Mouse (Mus musculus): ENCODE results near the gene Cdx4. TPM values are rescaled to one million over a fixed set of nuclear protein-coding genes. Genes with fewer than 3 reads are reported as not detected.

Cdx4 gene
- polyA plus RNA-seq, 2 experiments, result not detected

- Histone ChIP-seq H3K36me3 (replicated peaks; ENCODE audit: control insufficient read depth, insufficient read depth, low read depth) (no peaks in the 10 kb centered on the region), H3K4me3 (ENCODE audit: insufficient read depth in 1 of 2, low read depth in 2 of 2, low read length in 2 of 2) (peak within 1 kb of the TSS; percentile 42 to 49), H3K9me3 (ENCODE audit: control insufficient read depth, low read length) (no peaks in the 10 kb centered on the region), H3K27ac (no peak within 1 kb of the TSS), H3K4me1 (replicated peaks; ENCODE audit: control insufficient read depth in 2 of 2, insufficient read depth in 2 of 2, low read length in 1 of 2) (no peaks in the 10 kb centered on the region), H3K4me2 (ENCODE audit: low read depth) (peak within 1 kb of the TSS; percentile 49), H3K27me3 (ENCODE audit: control insufficient read depth, insufficient read depth, low read length) (peaks cover 19% of the 10 kb centered on the region), H3K9ac (replicated peaks) (no peak within 1 kb of the TSS)
- ATAC-seq (ENCODE audit: insufficient read depth) (no peak), DNase-seq (ENCODE audit: low read depth in 3 of 3, low spot score in 3 of 3) (no peak)
- TF ChIP-seq CTCF (IDR thresholded peaks at IDR 0.05; ENCODE audit: low read depth), result no peak
- TF ChIP-seq EP300 (IDR thresholded peaks at IDR 0.05; ENCODE audit: low read depth), result no peak
- 10% methylated on average over 33 of the region's 34 CpGs for WGBS (ENCODE audit: insufficient replicate concordance)
These were observed 35.1 kb downstream of the Cdx4 start, which contains the start of gene Chic1 for GRCm38 (mm10) chrX:103356287-103356686. Chic1 (plus strand) TSS chrX:103356476.

- H3K4me3 ChIP-seq (ENCODE audit: insufficient read depth in 1 of 2, low read depth in 2 of 2, low read length in 2 of 2), result peak overlapping the region; percentile 42 to 49
- H3K36me3 ChIP-seq (replicated peaks; ENCODE audit: control insufficient read depth, insufficient read depth, low read depth), result no peaks in the 10 kb centered on the region
- ATAC-seq (ENCODE audit: insufficient read depth) (no peak), DNase-seq (ENCODE audit: low read depth in 3 of 3, low spot score in 3 of 3) (no peak)
- no peaks in the 10 kb centered on the region for H3K4me1 ChIP-seq (replicated peaks; ENCODE audit: control insufficient read depth in 2 of 2, insufficient read depth in 2 of 2, low read length in 1 of 2)
- no peak overlapping the region for H3K27ac ChIP-seq
- H3K9ac ChIP-seq (replicated peaks), result no peak overlapping the region
- WGBS (ENCODE audit: insufficient replicate concordance), result 9% methylated on average over 24 of the region's 24 CpGs
- peaks cover 19% of the 10 kb centered on the region for H3K27me3 ChIP-seq (ENCODE audit: control insufficient read depth, insufficient read depth, low read length)
- TF ChIP-seq CTCF (IDR thresholded peaks at IDR 0.05; ENCODE audit: low read depth) (no peak), EP300 (IDR thresholded peaks at IDR 0.05; ENCODE audit: low read depth) (no peak)
- no peaks in the 10 kb centered on the region for H3K9me3 ChIP-seq (ENCODE audit: control insufficient read depth, low read length)
- H3K4me2 ChIP-seq (ENCODE audit: low read depth), result peak overlapping the region; percentile 49
These were observed 35.6 kb downstream of the Cdx4 start for GRCm38 (mm10) chrX:103356761-103357236.

- Histone ChIP-seq H3K4me3 (ENCODE audit: insufficient read depth in 1 of 2, low read depth in 2 of 2, low read length in 2 of 2) (no peak overlapping the region), H3K27ac (no peak overlapping the region), H3K9me3 (ENCODE audit: control insufficient read depth, low read length) (no peaks in the 10 kb centered on the region), H3K4me1 (replicated peaks; ENCODE audit: control insufficient read depth in 2 of 2, insufficient read depth in 2 of 2, low read length in 1 of 2) (no peaks in the 10 kb centered on the region), H3K9ac (replicated peaks) (no peak overlapping the region), H3K27me3 (ENCODE audit: control insufficient read depth, insufficient read depth, low read length) (no peaks in the 10 kb centered on the region; the same call in 1 of the 2 replicates), H3K36me3 (replicated peaks; ENCODE audit: control insufficient read depth, insufficient read depth, low read depth) (no peaks in the 10 kb centered on the region), H3K4me2 (ENCODE audit: low read depth) (no peak overlapping the region)
- no peak for ATAC-seq (ENCODE audit: insufficient read depth)
- DNase-seq (ENCODE audit: low read depth in 3 of 3, low spot score in 3 of 3), result no peak
- WGBS (ENCODE audit: insufficient replicate concordance), result 64% methylated on average over 5 of the region's 5 CpGs
- TF ChIP-seq EP300 (IDR thresholded peaks at IDR 0.05; ENCODE audit: low read depth), result no peak
- TF ChIP-seq CTCF (IDR thresholded peaks at IDR 0.05; ENCODE audit: low read depth), result no peak
These were observed 45.0 kb downstream of the Cdx4 start for GRCm38 (mm10) chrX:103366201-103366600.

- Histone ChIP-seq H3K9me3 (ENCODE audit: control insufficient read depth, low read length) (no peaks in the 10 kb centered on the region), H3K27me3 (ENCODE audit: control insufficient read depth, insufficient read depth, low read length) (no peaks in the 10 kb centered on the region; the same call in 1 of the 2 replicates), H3K4me1 (replicated peaks; ENCODE audit: control insufficient read depth in 2 of 2, insufficient read depth in 2 of 2, low read length in 1 of 2) (no peaks in the 10 kb centered on the region), H3K27ac (no peak overlapping the region), H3K4me3 (ENCODE audit: insufficient read depth in 1 of 2, low read depth in 2 of 2, low read length in 2 of 2) (no peak overlapping the region), H3K36me3 (replicated peaks; ENCODE audit: control insufficient read depth, insufficient read depth, low read depth) (no peaks in the 10 kb centered on the region), H3K4me2 (ENCODE audit: low read depth) (no peak overlapping the region), H3K9ac (replicated peaks) (no peak overlapping the region)
- WGBS (ENCODE audit: insufficient replicate concordance), result 52% methylated on average over 3 of the region's 3 CpGs
- no peak for ATAC-seq (ENCODE audit: insufficient read depth)
- DNase-seq (ENCODE audit: low read depth in 3 of 3, low spot score in 3 of 3), result no peak
- TF ChIP-seq CTCF (IDR thresholded peaks at IDR 0.05; ENCODE audit: low read depth), result no peak
- no peak for TF ChIP-seq EP300 (IDR thresholded peaks at IDR 0.05; ENCODE audit: low read depth)
These were observed 47.5 kb downstream of the Cdx4 start for GRCm38 (mm10) chrX:103368650-103369049.

DNA sequence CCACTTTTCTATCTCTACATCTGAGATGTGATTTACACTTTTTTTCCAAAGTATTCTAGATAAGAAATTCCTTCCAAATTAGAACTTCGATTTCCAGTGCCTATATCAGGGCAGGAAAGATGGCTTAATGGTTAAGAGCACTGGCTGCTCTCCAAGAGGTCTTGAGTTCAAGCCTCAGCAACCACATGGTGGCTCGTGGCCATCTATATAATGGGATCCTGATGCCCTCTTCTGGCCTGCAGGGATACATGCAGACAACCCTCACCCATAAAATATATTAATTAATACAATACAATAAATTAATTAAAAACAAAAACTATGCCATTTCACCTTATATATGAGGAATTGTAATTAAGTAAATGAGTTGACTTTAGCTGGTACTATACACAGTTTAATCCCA lies 50.0 kb downstream of the Cdx4 start:
- no peak overlapping the region for H3K9ac ChIP-seq (replicated peaks)
- ATAC-seq (ENCODE audit: insufficient read depth) (no peak), DNase-seq (ENCODE audit: low read depth in 3 of 3, low spot score in 3 of 3) (no peak)
- no peak for TF ChIP-seq CTCF (IDR thresholded peaks at IDR 0.05; ENCODE audit: low read depth)
- TF ChIP-seq EP300 (IDR thresholded peaks at IDR 0.05; ENCODE audit: low read depth), result no peak
- H3K27ac ChIP-seq, result no peak overlapping the region
- H3K4me3 ChIP-seq (ENCODE audit: insufficient read depth in 1 of 2, low read depth in 2 of 2, low read length in 2 of 2), result no peak overlapping the region
- H3K36me3 ChIP-seq (replicated peaks; ENCODE audit: control insufficient read depth, insufficient read depth, low read depth), result no peaks in the 10 kb centered on the region
- 47% methylated on average over 2 of the region's 2 CpGs for WGBS (ENCODE audit: insufficient replicate concordance)
- no peaks in the 10 kb centered on the region; the same call in 1 of the 2 replicates for H3K27me3 ChIP-seq (ENCODE audit: control insufficient read depth, insufficient read depth, low read length)
- H3K4me1 ChIP-seq (replicated peaks; ENCODE audit: control insufficient read depth in 2 of 2, insufficient read depth in 2 of 2, low read length in 1 of 2), result no peaks in the 10 kb centered on the region
- no peak overlapping the region for H3K4me2 ChIP-seq (ENCODE audit: low read depth)
- H3K9me3 ChIP-seq (ENCODE audit: control insufficient read depth, low read length), result no peaks in the 10 kb centered on the region
